Comparison of ENCODE assay signal across 8 mouse cellular contexts in the genomic region with DNA sequence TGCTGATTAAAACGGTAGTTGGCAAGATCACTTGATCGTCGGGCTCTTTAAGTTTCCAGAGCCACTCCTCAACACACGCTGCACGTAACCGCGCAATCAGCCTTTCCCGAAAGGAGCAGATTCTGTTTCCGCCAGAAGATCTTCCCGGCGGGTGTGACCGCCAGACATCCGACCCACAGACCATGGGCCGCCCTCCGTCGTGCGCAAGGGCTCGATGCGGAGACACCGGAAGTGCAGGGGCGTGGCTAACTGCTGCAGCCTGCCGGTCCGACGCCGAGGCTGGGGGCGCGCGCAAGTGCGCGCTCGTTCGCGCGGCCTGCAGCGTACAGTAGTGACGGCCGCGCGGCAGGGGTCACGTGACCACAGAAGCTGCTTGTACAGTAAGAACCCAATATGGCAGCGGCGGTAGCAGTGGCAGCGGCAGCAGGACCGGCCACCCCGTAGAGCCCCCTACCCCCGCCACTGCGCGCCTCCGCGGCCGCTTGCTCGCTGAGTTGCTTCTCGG. TPM values are rescaled to one million over a fixed set of nuclear protein-coding genes. Genes with fewer than 3 reads are reported as not detected.
DNase-seq lines count a peak whose midpoint lies in the region; ATAC-seq lines count a peak whose summit lies in the region.

Gene Asxl2, plus strand, starts transcription at position 328 of the 505 bp plus-strand sequence.

- no peaks in the 10 kb centered on the region for H3K9me3 ChIP-seq in hindbrain, embryonic 16.5 days (ENCODE audit: control insufficient read depth, low read length)

- H3K79me2 ChIP-seq in macrophage (ENCODE audit: inconsistent target), result peaks cover 77% of the 10 kb centered on the region

- peak; percentile 98 for DNase-seq in WW6 (ENCODE audit: low read depth, low spot score)
- peak; percentile 96 to 99 for DNase-seq in cerebellum, postnatal 4 days (ENCODE audit: low spot score in 2 of 2)
- DNase-seq in gastrocnemius, adult 18-20 months (ENCODE audit: low spot score), result peak; percentile 99
- peak; percentile 97 to 100 for DNase-seq in left cerebral cortex, adult 18-20 months (ENCODE audit: low spot score in 2 of 2)
- peak; percentile 100 for DNase-seq in right cerebral cortex, adult 18-20 months
- DNase-seq in urinary bladder, postnatal 10 days (ENCODE audit: low spot score), result peak; percentile 95

- peak within 1 kb of the TSS; percentile 95 for H3K4me3 ChIP-seq in hindbrain, embryonic 16.5 days (ENCODE audit: low read length)
- peak within 1 kb of the TSS; percentile 84 for H3K4me3 ChIP-seq in macrophage (ENCODE audit: inconsistent target)

- H3K9ac ChIP-seq in hindbrain, embryonic 16.5 days (ENCODE audit: low read depth, low read length), result peak within 1 kb of the TSS; percentile 89

- ATAC-seq in hindbrain, embryonic 16.5 days, result peak; percentile 96

- no peaks in the 10 kb centered on the region for H3K27me3 ChIP-seq in hindbrain, embryonic 16.5 days (replicated peaks; ENCODE audit: control insufficient read depth, insufficient read depth, low read length)

- H3K4me1 ChIP-seq in hindbrain, embryonic 16.5 days (ENCODE audit: control insufficient read depth, insufficient read depth, low read depth, low read length), result peaks cover 14% of the 10 kb centered on the region

- peak within 1 kb of the TSS; percentile 54 for H3K4me2 ChIP-seq in hindbrain, embryonic 16.5 days (ENCODE audit: low read length)

- no peaks in the 10 kb centered on the region for H3K36me3 ChIP-seq in hindbrain, embryonic 16.5 days (ENCODE audit: control insufficient read depth, insufficient read depth, low read length)
- no peaks in the 10 kb centered on the region for H3K36me3 ChIP-seq in macrophage (ENCODE audit: inconsistent target)

- peak within 1 kb of the TSS; percentile 96 for H3K27ac ChIP-seq in hindbrain, embryonic 16.5 days (ENCODE audit: low read depth, low read length)
- H3K27ac ChIP-seq in macrophage, result peak within 1 kb of the TSS; percentile 93

- WGBS in hindbrain, embryonic 16.5 days, result 0% methylated on average over 48 of the region's 53 CpGs
- WGBS in macrophage (ENCODE audit: missing documents), result under 1% methylated on average over 50 of the region's 53 CpGs

RNA-seq across cellular contexts. Expression of gene Asxl2, which starts in this region (rescaled TPM):
- 10 to 100 TPM; 15.2 to 17.1 TPM for total RNA-seq in gastrocnemius, adult 18-20 months (2021)
- polyA plus RNA-seq in hindbrain, embryonic 16.5 days (2015; fragmentation: Nextera tagmentation; extraction: Ambion mirVana), result 10.1 and 11.2 TPM in 2 replicates
- total RNA-seq in left cerebral cortex, adult 18-20 months (2021), result 10 to 100 TPM; 26.9 to 28.6 TPM
- 100 to 1,000 TPM in 24 of 26 experiments, 10 to 100 TPM in 2; 91.5 to 291 (median 245) TPM for total RNA-seq in macrophage (2018; cell fraction: chromatin; rRNA removed)
- total RNA-seq in macrophage (2018; cell fraction: cytosol; rRNA removed), result 10 to 100 TPM; 16.3 to 48.2 (median 39.4) TPM
- total RNA-seq in macrophage (2018; cell fraction: nucleus; rRNA removed), result 100 to 1,000 TPM in 17 of 26 experiments, 10 to 100 TPM in 9; 66.2 to 231 (median 132) TPM
- polyA plus RNA-seq in macrophage (2018), result 15.3 to 18.7 TPM (median 18.4 TPM) in 3 replicates

Comparison
In these comparisons a context has a peak if more than half of its experiments do, and no peak if none do; other contexts are left out.
1. Peak in every context shown above with its lines: DNase-seq, ATAC-seq, H3K4me3 ChIP-seq and H3K27ac ChIP-seq.